Mouse (Mus musculus) small intestine, adult 2 months (tissue): ENCODE measurements around the gene Slc15a2. TPM values are rescaled to one million over a fixed set of nuclear protein-coding genes. Genes with fewer than 3 reads are reported as not detected.

ENCODE experiments used
- H3K27ac ChIP-seq: fragments of 200-500 bp; 2 replicates; pipeline ENCODE4 v1.5.1; 2012; ENCODE audit warnings: low read depth, low read length, control low read depth, inconsistent platforms; ENCODE audit not compliant: insufficient read depth
- H3K27me3 ChIP-seq: fragments of 200-500 bp; 2 replicates; pipeline ENCODE4 v1.6.1; 2012; ENCODE audit warnings: mild to moderate bottlenecking, moderate library complexity, low read length, inconsistent platforms; ENCODE audit not compliant: control insufficient read depth, insufficient read depth
- H3K36me3 ChIP-seq: fragments of 200-500 bp; 2 replicates; pipeline ENCODE4 v1.6.1; 2012; ENCODE audit warnings: mild to moderate bottlenecking, low read length, control low read depth, inconsistent platforms; ENCODE audit not compliant: control insufficient read depth, insufficient read depth
- H3K4me1 ChIP-seq: fragments of 200-500 bp; 2 replicates; pipeline ENCODE4 v1.6.1; 2012; ENCODE audit warnings: low read length, inconsistent platforms, mixed read lengths; ENCODE audit not compliant: control insufficient read depth, insufficient read depth, insufficient read length
- H3K4me3 ChIP-seq: fragments of 200-500 bp; 2 replicates; pipeline ENCODE4 v1.5.1; 2012; ENCODE audit warnings: low read depth, mild to moderate bottlenecking, control low read depth, inconsistent platforms, low read length, moderate library complexity
- CTCF ChIP-seq: fragments of 200-500 bp; IDR thresholded peaks from 2 replicates; pipeline ENCODE4 v1.5.1; 2012; ENCODE audit warnings: low read depth, mild to moderate bottlenecking, control low read depth, inconsistent platforms, low read length, moderate library complexity, mixed read lengths; ENCODE audit not compliant: insufficient replicate concordance, insufficient read length; ENCODE audit errors: extremely low read depth
- POLR2A ChIP-seq: fragments of 200-500 bp; IDR thresholded peaks from 2 replicates; pipeline ENCODE4 v1.6.1; 2012; ENCODE audit warnings: low read depth, mild to moderate bottlenecking, control low read depth, inconsistent platforms, low read length, moderate library complexity
- WGBS: fragments of 180-500 bp; shearing (Covaris S2); methylation state at CpG from one replicate; pipeline ENCODE4 v1.1.7; 2018; 5-methylcytosine and 5-hydroxymethylcytosine counted together
- polyA plus RNA-seq: library from polyadenylated mRNA; depleted of rRNA; stranded (reverse); fragments of >200 nt; gene quantifications from 2 replicates; pipeline ENCODE4 v1.2.3, GENCODE M21; 2012

Slc15a2 gene
- polyA plus RNA-seq, 1 experiment = 0.39 TPM

DNA sequence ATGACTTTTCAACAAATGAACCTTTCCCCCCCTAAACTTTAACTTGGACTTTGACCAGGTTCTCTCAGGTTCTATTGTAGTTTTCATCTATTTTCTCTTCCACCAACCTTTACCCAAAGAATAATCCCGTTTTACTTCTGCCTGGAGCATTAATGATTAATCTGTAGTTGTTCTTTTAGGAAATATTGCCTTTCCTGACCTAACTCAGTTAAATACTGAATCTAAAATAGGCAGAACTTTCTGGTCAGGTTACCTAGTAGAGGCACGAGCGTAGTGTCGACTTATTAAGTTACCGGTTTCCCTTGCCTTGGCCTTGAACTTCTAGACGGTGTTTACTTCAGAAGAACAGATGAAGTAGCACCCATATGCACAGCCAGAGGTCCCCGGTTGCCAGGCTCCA, 1.7 kb upstream of the Slc15a2 start:
- H3K36me3 ChIP-seq = no peaks in the 10 kb centered on the region
- H3K27me3 ChIP-seq = no peaks in the 10 kb centered on the region
- TF ChIP-seq CTCF (no peak), POLR2A (no peak)
- H3K27ac ChIP-seq = no peak overlapping the region
- H3K4me1 ChIP-seq = no peaks in the 10 kb centered on the region
- WGBS = 58% methylated on average over 7 of the region's 7 CpGs
- H3K4me3 ChIP-seq = no peak overlapping the region

DNA sequence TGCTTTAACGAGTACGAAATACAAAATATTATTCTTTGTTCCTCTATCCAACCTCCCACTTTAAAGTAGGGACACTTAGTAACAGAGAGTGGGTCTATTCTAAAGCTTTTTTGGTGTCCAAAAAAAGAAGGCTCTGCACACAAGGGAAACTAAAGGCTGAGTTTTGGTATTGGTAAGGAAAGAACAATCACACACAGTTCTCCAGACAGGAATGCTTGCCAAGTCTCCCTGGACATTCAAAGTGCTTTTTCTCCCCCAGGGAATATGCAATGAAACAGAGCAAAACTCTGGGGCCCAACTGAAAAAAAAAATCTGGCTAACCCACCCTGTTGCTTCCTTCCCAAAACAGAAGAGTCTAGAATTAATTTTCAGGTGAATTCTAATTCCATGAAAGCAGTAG, 616 bp downstream of the Slc15a2 start:
- Histone ChIP-seq H3K4me3 (no peak overlapping the region), H3K36me3 (no peaks in the 10 kb centered on the region)

DNA sequence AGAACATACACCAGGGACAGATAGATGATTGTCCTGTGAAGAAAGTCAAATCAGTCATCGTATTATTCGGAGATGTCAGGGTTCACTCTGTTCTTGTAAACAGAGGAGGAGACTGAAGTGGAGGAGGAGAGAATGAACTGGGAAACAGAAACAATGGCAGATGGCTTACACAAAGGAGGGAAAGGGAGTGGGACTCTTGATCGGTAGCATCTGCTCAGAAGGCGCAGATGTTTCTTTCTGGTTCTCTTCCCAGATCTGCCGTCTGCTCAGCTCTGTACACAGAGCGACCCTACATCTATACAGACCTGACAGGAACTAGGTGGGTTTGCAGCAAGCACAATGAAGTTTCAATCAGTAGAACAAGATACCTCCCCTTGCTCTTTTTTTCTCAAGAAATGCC, 9.1 kb downstream of the Slc15a2 start:
- H3K27ac ChIP-seq = no peak overlapping the region
- TF ChIP-seq POLR2A (no peak), CTCF (no peak)
- no peaks in the 10 kb centered on the region for H3K27me3 ChIP-seq
- no peaks in the 10 kb centered on the region for H3K4me1 ChIP-seq
- 78% methylated on average over 6 of the region's 6 CpGs for WGBS
- no peak overlapping the region for H3K4me3 ChIP-seq
- no peaks in the 10 kb centered on the region for H3K36me3 ChIP-seq

More for the DNA sequence above, 616 bp downstream of the Slc15a2 start:
- no peak overlapping the region for H3K27ac ChIP-seq
- H3K4me1 ChIP-seq = no peaks in the 10 kb centered on the region
- no peak for TF ChIP-seq CTCF
- no peak for TF ChIP-seq POLR2A
- WGBS = 89% methylated on average over 2 of the region's 2 CpGs
- no peaks in the 10 kb centered on the region for H3K27me3 ChIP-seq

DNA sequence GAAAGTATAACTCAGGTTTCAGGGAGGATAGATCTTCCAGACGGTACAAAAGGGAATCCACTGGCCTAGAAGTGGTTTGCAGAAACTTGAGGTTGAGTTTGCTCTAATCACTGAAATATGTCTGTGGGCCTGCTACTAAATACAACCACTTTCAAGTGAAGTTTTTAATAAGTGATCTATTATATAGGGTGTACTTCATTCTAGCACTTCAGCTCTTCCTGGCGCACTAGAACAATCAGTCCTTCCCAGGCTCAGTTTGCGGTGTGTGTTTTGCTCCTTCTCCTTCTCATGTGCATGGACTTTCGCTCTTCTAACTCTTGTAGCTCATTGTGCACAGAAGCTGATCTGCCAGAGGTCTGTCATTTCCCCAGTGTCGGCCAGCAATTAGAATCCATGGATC, 11.8 kb downstream of the Slc15a2 start:
- 41% methylated on average over 5 of the region's 5 CpGs for WGBS
- Histone ChIP-seq H3K36me3 (no peaks in the 10 kb centered on the region), H3K27ac (no peak overlapping the region), H3K27me3 (no peaks in the 10 kb centered on the region), H3K4me1 (no peaks in the 10 kb centered on the region), H3K4me3 (no peak overlapping the region)
- TF ChIP-seq CTCF = no peak
- no peak for TF ChIP-seq POLR2A

DNA sequence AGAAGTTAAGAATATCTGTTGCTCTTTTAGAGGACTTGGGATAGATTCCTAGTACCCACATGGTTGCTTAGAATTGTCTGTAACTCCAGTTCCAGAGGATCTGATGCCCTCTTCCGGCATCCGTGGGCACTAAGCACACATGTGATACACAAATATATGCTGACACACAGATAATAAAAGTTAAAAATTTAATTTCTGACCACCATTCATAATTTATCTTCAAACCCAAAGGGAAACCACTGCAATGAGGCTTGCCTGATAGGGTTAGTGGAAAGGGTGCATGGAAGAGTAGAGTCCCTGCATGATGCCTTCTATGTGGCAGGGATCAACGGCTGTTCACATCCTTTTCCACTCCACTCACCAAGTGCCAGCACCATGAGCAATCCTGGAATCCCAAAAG, 13.1 kb downstream of the Slc15a2 start:
- Histone ChIP-seq H3K4me3 (no peak overlapping the region), H3K36me3 (no peaks in the 10 kb centered on the region), H3K27ac (no peak overlapping the region), H3K4me1 (no peaks in the 10 kb centered on the region), H3K27me3 (no peaks in the 10 kb centered on the region)
- WGBS = 92% methylated on average over 3 of the region's 3 CpGs
- no peak for TF ChIP-seq CTCF
- no peak for TF ChIP-seq POLR2A

DNA sequence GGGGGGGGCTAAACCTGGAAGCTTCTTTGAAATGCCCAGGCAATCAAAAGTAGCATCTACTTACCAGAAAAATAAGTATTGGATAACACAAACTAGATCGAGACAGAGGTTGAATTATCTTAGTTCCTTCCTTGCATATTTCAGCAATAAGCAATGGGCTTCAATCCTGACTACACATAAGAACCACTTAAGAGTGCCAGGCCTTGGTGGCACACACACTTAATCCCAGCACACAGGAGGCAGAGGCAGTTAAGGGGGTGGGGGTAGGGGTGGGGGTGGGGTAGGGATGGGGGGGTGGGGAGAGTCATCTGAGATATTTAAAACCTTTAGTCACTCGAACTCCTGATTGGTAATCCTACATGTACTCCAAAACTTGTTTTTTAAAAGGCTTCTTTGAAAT, 13.5 kb downstream of the Slc15a2 start:
- H3K27me3 ChIP-seq = no peaks in the 10 kb centered on the region
- TF ChIP-seq POLR2A (no peak), CTCF (no peak)
- no peaks in the 10 kb centered on the region for H3K36me3 ChIP-seq
- 87% methylated on average over 2 of the region's 2 CpGs for WGBS
- no peak overlapping the region for H3K27ac ChIP-seq
- H3K4me3 ChIP-seq = no peak overlapping the region
- H3K4me1 ChIP-seq = no peaks in the 10 kb centered on the region

DNA sequence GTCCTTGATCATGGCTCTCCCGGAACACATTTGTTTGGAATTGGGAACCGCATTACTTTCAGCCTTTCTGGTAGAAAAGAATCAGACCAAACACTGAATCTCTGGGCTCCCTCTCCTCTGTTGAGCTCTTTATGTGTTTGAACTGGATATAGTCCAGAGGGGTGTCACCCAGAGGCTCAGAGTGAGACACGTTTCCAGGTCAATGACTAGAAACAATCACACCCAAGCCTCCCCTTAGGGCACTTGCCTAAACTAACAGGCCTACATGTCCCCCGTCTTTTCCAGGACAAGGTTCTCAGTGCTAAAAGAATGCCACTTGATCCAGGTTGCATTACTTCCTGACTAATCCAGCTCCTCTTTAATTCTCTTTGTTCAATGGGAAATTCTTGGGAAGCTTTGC, 13.9 kb downstream of the Slc15a2 start:
- no peak for TF ChIP-seq CTCF
- no peak for TF ChIP-seq POLR2A
- Histone ChIP-seq H3K27me3 (no peaks in the 10 kb centered on the region), H3K27ac (no peak overlapping the region), H3K36me3 (no peaks in the 10 kb centered on the region), H3K4me3 (no peak overlapping the region), H3K4me1 (no peaks in the 10 kb centered on the region)
- WGBS = 78% methylated on average over 4 of the region's 4 CpGs

DNA sequence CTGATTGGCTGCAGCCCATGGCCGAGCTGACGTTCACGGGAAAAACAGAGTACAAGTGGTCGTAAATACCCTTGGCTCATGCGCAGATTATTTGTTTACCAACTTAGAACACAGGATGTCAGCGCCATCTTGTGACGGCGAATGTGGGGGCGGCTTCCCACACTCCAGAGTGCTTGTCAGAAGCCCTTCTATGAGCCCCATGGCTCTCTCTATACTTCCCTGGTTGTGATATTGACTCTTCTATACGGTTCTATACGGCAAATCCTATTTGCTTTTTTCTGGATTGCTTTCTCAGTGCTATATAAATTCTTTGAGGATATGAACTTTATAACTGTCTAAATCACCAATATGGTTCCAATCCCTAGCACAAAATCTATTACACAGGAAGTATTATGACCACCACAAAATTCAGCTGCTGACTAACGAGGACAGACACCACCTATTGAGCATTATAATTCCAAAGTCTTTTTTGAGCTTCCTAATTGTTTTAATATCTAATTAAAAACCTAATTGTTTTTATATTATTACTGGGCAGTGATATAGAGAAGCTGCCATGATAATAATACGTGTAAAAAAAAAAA, 14.5 kb downstream of the Slc15a2 start:
- WGBS = 89% methylated on average over 9 of the region's 13 CpGs
- no peak overlapping the region for H3K4me3 ChIP-seq
- no peaks in the 10 kb centered on the region for H3K27me3 ChIP-seq
- H3K27ac ChIP-seq = no peak overlapping the region
- TF ChIP-seq CTCF (no peak), POLR2A (no peak)
- H3K4me1 ChIP-seq = no peaks in the 10 kb centered on the region
- no peaks in the 10 kb centered on the region for H3K36me3 ChIP-seq
